Mouse (Mus musculus): ENCODE results near the gene Ctdsp1. TPM values are rescaled to one million over a fixed set of nuclear protein-coding genes. Genes with fewer than 3 reads are reported as not detected.
"Not testable (repeated sequence)": the region's sequence is repeated elsewhere in the genome, so short reads cannot be mapped to it uniquely, and the experiment has no call there.

The Ctdsp1 gene
- polyA plus RNA-seq, 1 experiment from 2014 or later: 41.5 TPM

DNA sequence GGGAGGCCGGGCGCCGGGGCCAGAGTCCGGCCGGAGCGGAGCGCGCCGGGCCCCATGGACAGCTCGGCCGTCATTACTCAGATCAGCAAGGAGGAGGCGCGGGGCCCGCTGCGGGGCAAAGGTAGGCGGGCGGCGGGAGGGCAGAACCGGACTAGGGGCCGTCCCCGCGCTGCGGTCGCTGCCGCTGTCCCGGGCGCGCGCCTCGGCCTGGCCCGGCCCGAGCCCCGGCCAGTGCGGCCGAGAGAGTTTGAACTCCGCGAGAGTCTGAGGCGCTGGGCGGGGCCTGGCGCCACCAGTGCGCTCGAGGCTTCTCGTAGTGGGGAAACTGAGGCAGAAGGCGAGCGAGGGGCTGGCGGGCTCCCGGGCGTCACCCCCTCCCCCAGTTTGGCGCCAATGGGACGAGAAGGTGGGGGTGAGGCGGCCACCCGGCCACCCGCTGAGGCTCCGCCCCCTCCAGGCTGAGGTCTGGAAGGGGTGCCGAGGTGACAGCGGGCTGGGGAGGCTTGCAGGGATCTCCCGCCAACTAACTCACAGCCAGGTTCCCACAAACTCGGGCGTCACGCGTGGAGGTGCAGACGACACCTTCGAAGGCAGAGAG is 634 bp downstream of the Ctdsp1 start:
- H3K9me3 ChIP-seq (ENCODE audit: control insufficient read depth, low read length): no peaks in the 10 kb centered on the region
- H3K9ac ChIP-seq (ENCODE audit: low read length): peak overlapping the region; percentile 90
- peaks cover 7% of the 10 kb centered on the region; the same call in 1 of the 2 replicates for H3K36me3 ChIP-seq (ENCODE audit: control insufficient read depth, insufficient read depth, low read length)
- H3K27me3 ChIP-seq (ENCODE audit: control insufficient read depth, insufficient read depth, low read length): 0 out of 2 replicates have a peak, but pooled peaks cover 4% of the 10 kb centered on the region
- peak overlapping the region; percentile 86 for H3K27ac ChIP-seq (ENCODE audit: low read depth, low read length)
- ATAC-seq (ENCODE audit: insufficient read depth, low FRiP score, low TSS enrichment) (peak; percentile 53; the same call in 1 of the 2 replicates), DNase-seq (ENCODE audit: low spot score) (peak; percentile 63)
- H3K4me1 ChIP-seq (ENCODE audit: control insufficient read depth, insufficient read depth, low read length): peaks cover 14% of the 10 kb centered on the region
- peak overlapping the region; percentile 88 for H3K4me2 ChIP-seq (ENCODE audit: low read depth)
- WGBS: under 1% methylated on average over 48 of the region's 63 CpGs
- H3K4me3 ChIP-seq (ENCODE audit: low read depth, low read length): peak overlapping the region; percentile 91

GRCm38 (mm10) chr1:74392446-74392994 is 1.2 kb downstream of the Ctdsp1 start:
- no peak overlapping the region for H3K27ac ChIP-seq (ENCODE audit: low read depth, low read length)

DNA sequence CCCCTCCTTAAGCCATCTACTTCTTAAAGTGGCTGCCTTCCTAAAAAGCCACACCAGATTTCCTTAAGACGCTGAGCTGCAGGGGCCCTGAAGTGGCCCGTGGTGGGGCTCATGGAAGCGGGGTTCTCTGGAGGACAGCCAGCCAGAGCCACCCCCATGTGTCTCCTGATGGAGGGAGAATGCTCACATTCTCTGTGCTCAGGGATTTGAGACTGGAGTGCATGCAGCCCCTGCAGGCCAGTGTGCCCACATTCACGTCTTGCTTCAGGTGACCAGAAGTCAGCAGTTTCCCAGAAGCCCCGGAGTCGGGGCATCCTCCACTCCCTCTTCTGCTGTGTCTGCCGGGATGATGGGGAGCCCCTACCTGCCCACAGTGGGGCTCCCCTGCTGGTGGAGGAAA is 1.7 kb downstream of the Ctdsp1 start:
- 0 out of 2 replicates have a peak, but pooled peaks cover 4% of the 10 kb centered on the region for H3K27me3 ChIP-seq (ENCODE audit: control insufficient read depth, insufficient read depth, low read length)
- H3K9ac ChIP-seq (ENCODE audit: low read length): peak overlapping the region; percentile 90; the same call in 1 of the 2 replicates
- no peak overlapping the region for H3K27ac ChIP-seq (ENCODE audit: low read depth, low read length)
- peaks cover 7% of the 10 kb centered on the region; the same call in 1 of the 2 replicates for H3K36me3 ChIP-seq (ENCODE audit: control insufficient read depth, insufficient read depth, low read length)
- no peaks in the 10 kb centered on the region for H3K9me3 ChIP-seq (ENCODE audit: control insufficient read depth, low read length)
- H3K4me2 ChIP-seq (ENCODE audit: low read depth): peak overlapping the region; percentile 88
- H3K4me3 ChIP-seq (ENCODE audit: low read depth, low read length): peak overlapping the region; percentile 91
- 59% methylated on average over 7 of the region's 7 CpGs for WGBS
- peaks cover 12% of the 10 kb centered on the region for H3K4me1 ChIP-seq (ENCODE audit: control insufficient read depth, insufficient read depth, low read length)
- ATAC-seq (ENCODE audit: insufficient read depth, low FRiP score, low TSS enrichment) (no peak), DNase-seq (ENCODE audit: low spot score) (no peak)

More at GRCm38 (mm10) chr1:74392446-74392994, 1.2 kb downstream of the Ctdsp1 start:
- H3K27me3 ChIP-seq (ENCODE audit: control insufficient read depth, insufficient read depth, low read length): 0 out of 2 replicates have a peak, but pooled peaks cover 4% of the 10 kb centered on the region
- no peaks in the 10 kb centered on the region for H3K9me3 ChIP-seq (ENCODE audit: control insufficient read depth, low read length)
- H3K9ac ChIP-seq (ENCODE audit: low read length): peak overlapping the region; percentile 90
- peaks cover 12% of the 10 kb centered on the region for H3K4me1 ChIP-seq (ENCODE audit: control insufficient read depth, insufficient read depth, low read length)
- H3K4me2 ChIP-seq (ENCODE audit: low read depth): peak overlapping the region; percentile 88
- 0 out of 2 replicates have a peak, but pooled peaks have one; percentile 1 for ATAC-seq (ENCODE audit: insufficient read depth, low FRiP score, low TSS enrichment)
- H3K36me3 ChIP-seq (ENCODE audit: control insufficient read depth, insufficient read depth, low read length): peaks cover 7% of the 10 kb centered on the region; the same call in 1 of the 2 replicates
- no peak for DNase-seq (ENCODE audit: low spot score)
- peak overlapping the region; percentile 91 for H3K4me3 ChIP-seq (ENCODE audit: low read depth, low read length)
- 4% methylated on average over 16 of the region's 16 CpGs for WGBS

DNA sequence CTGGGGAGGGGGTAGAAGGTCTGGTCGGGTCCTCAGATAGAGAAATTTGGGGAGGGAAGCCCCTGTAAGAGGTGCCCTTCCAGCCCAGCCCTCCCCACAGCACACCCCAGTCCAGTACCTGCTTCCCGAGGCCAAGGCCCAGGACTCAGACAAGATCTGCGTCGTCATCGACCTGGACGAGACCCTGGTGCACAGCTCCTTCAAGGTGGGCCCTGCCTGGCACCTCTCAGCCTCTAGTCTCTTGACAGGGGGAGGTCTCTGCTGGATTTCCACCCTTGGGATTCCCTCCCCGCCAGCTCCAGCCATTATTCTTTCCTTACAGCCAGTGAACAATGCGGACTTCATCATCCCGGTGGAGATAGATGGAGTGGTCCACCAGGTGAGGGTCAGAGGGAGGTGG is 2.4 kb downstream of the Ctdsp1 start:
- Histone ChIP-seq H3K27ac (ENCODE audit: low read depth, low read length) (no peak overlapping the region), H3K4me3 (ENCODE audit: low read depth, low read length) (no peak overlapping the region)
- 89% methylated on average over 9 of the region's 9 CpGs for WGBS

GRCm38 (mm10) chr1:74394311-74394710 is 3.0 kb downstream of the Ctdsp1 start:
- H3K36me3 ChIP-seq (ENCODE audit: control insufficient read depth, insufficient read depth, low read length): peaks cover 7% of the 10 kb centered on the region; the same call in 1 of the 2 replicates
- H3K4me1 ChIP-seq (ENCODE audit: control insufficient read depth, insufficient read depth, low read length): peaks cover 12% of the 10 kb centered on the region
- DNase-seq (ENCODE audit: low spot score) (no peak), ATAC-seq (ENCODE audit: insufficient read depth, low FRiP score, low TSS enrichment) (no peak)
- 93% methylated on average over 9 of the region's 9 CpGs for WGBS
- H3K4me3 ChIP-seq (ENCODE audit: low read depth, low read length): no peak overlapping the region
- H3K9me3 ChIP-seq (ENCODE audit: control insufficient read depth, low read length): no peaks in the 10 kb centered on the region
- H3K27me3 ChIP-seq (ENCODE audit: control insufficient read depth, insufficient read depth, low read length): 0 out of 2 replicates have a peak, but pooled peaks cover 4% of the 10 kb centered on the region
- H3K27ac ChIP-seq (ENCODE audit: low read depth, low read length): no peak overlapping the region
- H3K4me2 ChIP-seq (ENCODE audit: low read depth): no peak overlapping the region
- no peak overlapping the region for H3K9ac ChIP-seq (ENCODE audit: low read length)

More for the DNA sequence above, 2.4 kb downstream of the Ctdsp1 start:
- Histone ChIP-seq H3K27me3 (ENCODE audit: control insufficient read depth, insufficient read depth, low read length) (0 out of 2 replicates have a peak, but pooled peaks cover 4% of the 10 kb centered on the region), H3K4me1 (ENCODE audit: control insufficient read depth, insufficient read depth, low read length) (peaks cover 12% of the 10 kb centered on the region), H3K9ac (ENCODE audit: low read length) (no peak overlapping the region), H3K36me3 (ENCODE audit: control insufficient read depth, insufficient read depth, low read length) (peaks cover 7% of the 10 kb centered on the region; the same call in 1 of the 2 replicates), H3K4me2 (ENCODE audit: low read depth) (no peak overlapping the region), H3K9me3 (ENCODE audit: control insufficient read depth, low read length) (no peaks in the 10 kb centered on the region)
- ATAC-seq (ENCODE audit: insufficient read depth, low FRiP score, low TSS enrichment) (no peak), DNase-seq (ENCODE audit: low spot score) (no peak)

DNA sequence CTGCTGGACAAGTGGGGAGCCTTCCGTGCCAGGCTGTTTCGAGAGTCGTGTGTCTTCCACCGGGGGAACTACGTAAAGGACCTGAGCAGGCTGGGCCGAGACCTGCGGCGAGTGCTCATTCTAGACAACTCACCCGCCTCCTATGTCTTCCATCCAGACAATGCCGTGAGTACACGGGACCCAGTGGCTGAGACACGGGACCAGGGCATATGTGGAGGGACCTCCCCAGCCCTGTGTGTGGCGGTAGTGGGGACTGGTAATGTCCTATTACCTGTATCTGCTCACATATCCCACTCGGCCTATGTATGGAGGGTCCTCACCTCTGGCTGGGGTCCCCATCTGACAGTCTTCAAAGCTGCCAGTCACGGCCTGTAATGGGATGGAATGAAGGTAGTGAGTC is 3.5 kb downstream of the Ctdsp1 start:
- 92% methylated on average over 15 of the region's 15 CpGs for WGBS
- DNase-seq (ENCODE audit: low spot score): no peak
- ATAC-seq (ENCODE audit: insufficient read depth, low FRiP score, low TSS enrichment): no peak
- Histone ChIP-seq H3K4me2 (ENCODE audit: low read depth) (no peak overlapping the region), H3K36me3 (ENCODE audit: control insufficient read depth, insufficient read depth, low read length) (peaks cover 7% of the 10 kb centered on the region; the same call in 1 of the 2 replicates), H3K27ac (ENCODE audit: low read depth, low read length) (no peak overlapping the region), H3K27me3 (ENCODE audit: control insufficient read depth, insufficient read depth, low read length) (0 out of 2 replicates have a peak, but pooled peaks cover 4% of the 10 kb centered on the region), H3K9ac (ENCODE audit: low read length) (no peak overlapping the region), H3K4me3 (ENCODE audit: low read depth, low read length) (no peak overlapping the region), H3K4me1 (ENCODE audit: control insufficient read depth, insufficient read depth, low read length) (peaks cover 12% of the 10 kb centered on the region), H3K9me3 (ENCODE audit: control insufficient read depth, low read length) (no peaks in the 10 kb centered on the region)

- H3K4me3 ChIP-seq (ENCODE audit: low read depth, low read length): no peak overlapping the region
- peaks cover 10% of the 10 kb centered on the region for H3K4me1 ChIP-seq (ENCODE audit: control insufficient read depth, insufficient read depth, low read length)
- H3K9me3 ChIP-seq (ENCODE audit: control insufficient read depth, low read length): no peaks in the 10 kb centered on the region
- DNase-seq (ENCODE audit: low spot score) (no peak), ATAC-seq (ENCODE audit: insufficient read depth, low FRiP score, low TSS enrichment) (no peak)
- WGBS: 94% methylated on average over 12 of the region's 13 CpGs
- no peak overlapping the region for H3K4me2 ChIP-seq (ENCODE audit: low read depth)
- peaks cover 7% of the 10 kb centered on the region; the same call in 1 of the 2 replicates for H3K36me3 ChIP-seq (ENCODE audit: control insufficient read depth, insufficient read depth, low read length)
- H3K9ac ChIP-seq (ENCODE audit: low read length): no peak overlapping the region
- no peak overlapping the region for H3K27ac ChIP-seq (ENCODE audit: low read depth, low read length)
- 0 out of 2 replicates have a peak, but pooled peaks cover 4% of the 10 kb centered on the region for H3K27me3 ChIP-seq (ENCODE audit: control insufficient read depth, insufficient read depth, low read length)
Observed at GRCm38 (mm10) chr1:74395290-74395689, 4.0 kb downstream of the Ctdsp1 start.

DNA sequence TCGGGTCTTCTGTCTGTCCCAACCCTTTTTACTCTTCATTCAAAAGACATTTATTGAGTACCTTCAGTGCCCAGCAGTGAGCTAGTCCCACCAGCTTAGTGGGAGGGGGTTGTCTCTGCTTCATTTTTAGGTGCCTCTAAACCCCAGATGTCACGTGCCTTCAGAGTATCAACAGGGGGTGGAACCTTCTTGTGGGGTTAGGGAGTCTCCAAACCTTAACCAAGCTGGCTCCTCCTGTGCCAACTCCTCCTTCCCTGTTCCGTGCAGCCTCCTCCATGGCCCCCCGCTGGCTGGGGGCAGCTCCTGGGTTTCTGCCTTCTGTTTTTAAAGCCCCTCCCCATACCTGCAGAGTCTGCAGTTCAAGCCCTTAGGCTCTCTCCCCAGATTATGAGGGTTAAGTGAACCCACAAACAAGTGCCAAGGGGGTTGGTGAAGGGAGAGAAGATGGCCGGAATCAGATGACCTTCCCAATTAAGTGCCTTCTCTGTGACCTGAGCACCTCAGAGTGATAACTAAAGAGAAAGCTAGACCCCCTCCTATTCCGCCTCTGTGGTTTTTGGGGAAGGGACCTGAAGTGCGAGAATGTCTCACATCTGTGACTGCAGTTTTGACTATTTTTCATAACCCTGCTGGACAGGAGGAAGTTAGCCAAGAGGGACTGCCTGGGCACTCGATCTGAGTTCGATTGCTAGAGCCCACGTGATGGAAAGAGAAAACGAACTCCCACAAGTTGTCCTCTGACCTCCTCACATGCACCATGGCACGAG is 5.3 kb downstream of the Ctdsp1 start:
- not testable (repeated sequence) for H3K4me1 ChIP-seq (ENCODE audit: control insufficient read depth, insufficient read depth, low read length); ATAC-seq (ENCODE audit: insufficient read depth, low FRiP score, low TSS enrichment); H3K36me3 ChIP-seq (ENCODE audit: control insufficient read depth, insufficient read depth, low read length); H3K9me3 ChIP-seq (ENCODE audit: control insufficient read depth, low read length); H3K27me3 ChIP-seq (ENCODE audit: control insufficient read depth, insufficient read depth, low read length); H3K9ac ChIP-seq (ENCODE audit: low read length); DNase-seq (ENCODE audit: low spot score)
- 12% methylated on average over 11 of the region's 12 CpGs for WGBS
- Histone ChIP-seq H3K27ac (ENCODE audit: low read depth, low read length) (0 out of 2 replicates have a peak overlapping the region, but pooled peaks have one; percentile 42), H3K4me3 (ENCODE audit: low read depth, low read length) (peak overlapping the region; percentile 42), H3K4me2 (ENCODE audit: low read depth) (peak overlapping the region; percentile 70)

Data from neural tube, embryonic 11.5 days (tissue).